Mouse (Mus musculus): Measurements from ENCODE around the gene Rreb1. TPM values are rescaled to one million over a fixed set of nuclear protein-coding genes. Genes with fewer than 3 reads are reported as not detected.
A peak's percentile ranks its signal among the peaks of the same experiment; 100 is the strongest.

Gene Rreb1
- polyA plus RNA-seq, 1 experiment from 2014 or later = 14.3 TPM

GRCm38 (mm10) chr13:37941950-37942886 is 164.0 kb downstream of the Rreb1 start:
- no peaks in the 10 kb centered on the region for H3K27me3 ChIP-seq (ENCODE audit: insufficient read depth, poor library complexity, severe bottlenecking)
- 81% methylated on average over 17 of the region's 17 CpGs for WGBS
- no peaks in the 10 kb centered on the region for H3K9me3 ChIP-seq
- peaks cover 18% of the 10 kb centered on the region for H3K4me1 ChIP-seq
- H3K4me3 ChIP-seq = no peak overlapping the region
- H3K27ac ChIP-seq = no peak overlapping the region
- H3K36me3 ChIP-seq = peaks cover 38% of the 10 kb centered on the region
- no peak for DNase-seq (ENCODE audit: low spot score)

GRCm38 (mm10) chr13:37942887-37943331 is 164.7 kb downstream of the Rreb1 start:
- Histone ChIP-seq H3K27me3 (ENCODE audit: insufficient read depth, poor library complexity, severe bottlenecking) (no peaks in the 10 kb centered on the region), H3K9me3 (no peaks in the 10 kb centered on the region), H3K4me1 (peaks cover 18% of the 10 kb centered on the region), H3K4me3 (no peak overlapping the region), H3K36me3 (peaks cover 43% of the 10 kb centered on the region), H3K27ac (no peak overlapping the region; the same call in 1 of the 2 replicates)
- no peak for DNase-seq (ENCODE audit: low spot score)
- WGBS = 80% methylated on average over 4 of the region's 4 CpGs

DNA sequence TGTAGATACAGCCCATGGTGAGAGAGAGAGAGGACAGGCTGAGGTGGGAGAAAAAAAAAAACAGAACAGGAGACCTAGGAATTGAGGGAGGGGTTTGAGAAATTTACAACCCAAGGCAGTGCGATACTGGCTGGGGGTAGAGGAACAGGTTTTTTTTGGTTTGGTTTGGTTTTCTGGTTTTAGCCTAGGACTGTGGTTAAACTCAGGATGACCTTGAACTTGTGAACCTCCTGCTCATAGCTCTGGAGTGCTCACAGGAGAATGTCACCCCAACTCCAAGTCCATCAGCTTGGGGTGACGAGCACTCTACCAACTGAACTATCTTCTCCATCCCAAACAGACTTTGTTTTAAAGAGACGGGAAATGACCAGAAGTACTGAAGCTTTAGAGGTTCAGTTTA is 165.3 kb downstream of the Rreb1 start:
- no peak overlapping the region for H3K4me3 ChIP-seq
- H3K9me3 ChIP-seq = no peaks in the 10 kb centered on the region
- peaks cover 44% of the 10 kb centered on the region for H3K36me3 ChIP-seq
- H3K27ac ChIP-seq = no peak overlapping the region
- no peaks in the 10 kb centered on the region for H3K27me3 ChIP-seq (ENCODE audit: insufficient read depth, poor library complexity, severe bottlenecking)
- 81% methylated on average over 3 of the region's 3 CpGs for whole genome bisulfite sequencing
- no peak for DNase-seq (ENCODE audit: low spot score)
- peaks cover 18% of the 10 kb centered on the region for H3K4me1 ChIP-seq

- Histone ChIP-seq H3K4me1 (peaks cover 18% of the 10 kb centered on the region), H3K4me3 (no peak overlapping the region), H3K9me3 (no peaks in the 10 kb centered on the region), H3K36me3 (peaks cover 44% of the 10 kb centered on the region), H3K27me3 (ENCODE audit: insufficient read depth, poor library complexity, severe bottlenecking) (no peaks in the 10 kb centered on the region), H3K27ac (no peak overlapping the region)
- DNase-seq (ENCODE audit: low spot score) = no peak
- WGBS = 79% methylated on average over 1 of the region's 1 CpGs
Observed at GRCm38 (mm10) chr13:37944306-37944705, 166.1 kb downstream of the Rreb1 start.

DNA sequence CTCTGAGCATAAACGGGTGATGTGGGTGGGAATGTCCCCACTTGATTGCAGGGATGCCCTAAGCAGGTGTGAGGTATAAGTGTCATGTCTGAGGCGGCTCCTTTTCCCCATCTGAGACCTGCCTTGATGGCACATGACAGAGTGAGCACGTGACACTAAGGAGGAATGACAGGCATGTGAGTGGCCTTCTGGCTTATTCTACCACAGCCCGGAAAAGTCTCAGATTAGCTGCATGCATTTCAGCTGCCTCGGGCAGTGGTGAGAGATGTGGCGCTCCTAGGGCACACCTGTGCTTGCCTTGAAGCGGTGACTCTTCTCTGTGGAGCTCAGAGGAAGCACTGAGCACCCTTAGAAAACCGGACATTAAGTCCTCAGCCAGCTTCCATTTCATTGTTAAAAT is 167.2 kb downstream of the Rreb1 start:
- WGBS = 53% methylated on average over 8 of the region's 8 CpGs
- Histone ChIP-seq H3K27ac (0 out of 2 replicates have a peak overlapping the region, but pooled peaks have one; percentile 16), H3K9me3 (no peaks in the 10 kb centered on the region), H3K4me1 (peaks cover 18% of the 10 kb centered on the region), H3K4me3 (no peak overlapping the region), H3K36me3 (peaks cover 53% of the 10 kb centered on the region), H3K27me3 (ENCODE audit: insufficient read depth, poor library complexity, severe bottlenecking) (no peaks in the 10 kb centered on the region)
- no peak for DNase-seq (ENCODE audit: low spot score)

- 24% methylated on average over 6 of the region's 6 CpGs for WGBS
- Histone ChIP-seq H3K9me3 (no peaks in the 10 kb centered on the region), H3K27ac (0 out of 2 replicates have a peak overlapping the region, but pooled peaks have one; percentile 8), H3K27me3 (ENCODE audit: insufficient read depth, poor library complexity, severe bottlenecking) (no peaks in the 10 kb centered on the region), H3K4me3 (no peak overlapping the region), H3K36me3 (peaks cover 52% of the 10 kb centered on the region), H3K4me1 (peaks cover 18% of the 10 kb centered on the region)
- DNase-seq (ENCODE audit: low spot score) = peak; percentile 90
Observed at GRCm38 (mm10) chr13:37946734-37947133, 168.5 kb downstream of the Rreb1 start.

- H3K27ac ChIP-seq = no peak overlapping the region
- no peak overlapping the region for H3K4me3 ChIP-seq
- 73% methylated on average over 6 of the region's 6 CpGs for WGBS
- no peaks in the 10 kb centered on the region for H3K4me1 ChIP-seq
- H3K27me3 ChIP-seq (ENCODE audit: insufficient read depth, poor library complexity, severe bottlenecking) = no peaks in the 10 kb centered on the region
- H3K36me3 ChIP-seq = peaks cover 33% of the 10 kb centered on the region
- DNase-seq (ENCODE audit: low spot score) = no peak
- H3K9me3 ChIP-seq = no peaks in the 10 kb centered on the region
Observed at GRCm38 (mm10) chr13:37952981-37953380, 174.8 kb downstream of the Rreb1 start.

- H3K36me3 ChIP-seq = peaks cover 20% of the 10 kb centered on the region
- H3K27me3 ChIP-seq (ENCODE audit: insufficient read depth, poor library complexity, severe bottlenecking) = no peaks in the 10 kb centered on the region
- H3K4me3 ChIP-seq = no peak overlapping the region
- H3K9me3 ChIP-seq = no peaks in the 10 kb centered on the region
- DNase-seq (ENCODE audit: low spot score) = no peak
- WGBS = 87% methylated on average over 1 of the region's 1 CpGs
- peaks cover 3% of the 10 kb centered on the region; the same call in 1 of the 2 replicates for H3K4me1 ChIP-seq
- H3K27ac ChIP-seq = no peak overlapping the region
Observed at GRCm38 (mm10) chr13:37954318-37954717, 176.1 kb downstream of the Rreb1 start.

DNA sequence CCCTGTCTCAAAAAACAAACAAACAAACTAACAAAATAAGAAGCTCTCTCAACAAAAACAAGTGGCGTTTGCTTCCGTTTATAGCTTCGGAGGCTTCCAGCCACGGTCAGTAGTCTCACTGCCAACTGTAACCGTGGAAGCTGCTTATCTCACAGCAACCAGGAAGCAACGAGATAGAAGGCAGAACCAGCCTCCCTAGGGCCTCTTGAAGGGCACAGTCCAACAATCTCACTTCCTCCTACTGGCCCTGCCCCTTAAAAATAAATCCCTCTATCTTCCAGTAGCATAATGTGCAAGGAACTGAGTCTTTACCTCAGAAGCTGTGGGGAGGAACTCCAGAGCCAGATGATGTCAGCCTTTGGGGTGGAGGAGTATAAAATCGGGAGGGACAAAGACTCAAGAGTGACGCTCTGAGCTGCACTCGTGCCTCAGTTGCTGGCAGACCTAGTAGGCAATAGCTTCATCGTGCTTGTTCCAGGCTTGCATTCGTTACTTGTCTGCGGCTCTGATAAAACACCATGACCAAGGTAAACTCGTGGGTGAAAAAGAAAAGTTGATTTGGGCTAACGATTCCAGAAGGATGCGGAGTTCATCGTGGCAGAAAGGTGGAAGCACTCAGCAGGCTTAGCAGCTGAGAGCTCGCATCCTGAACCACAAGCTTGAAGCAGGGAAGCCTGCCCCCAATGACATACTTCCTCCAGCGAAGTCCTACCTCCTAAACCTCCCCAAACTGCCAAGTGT is 180.5 kb downstream of the Rreb1 start:
- Histone ChIP-seq H3K27me3 (ENCODE audit: insufficient read depth, poor library complexity, severe bottlenecking) (no peaks in the 10 kb centered on the region), H3K4me3 (no peak overlapping the region), H3K9me3 (no peaks in the 10 kb centered on the region), H3K27ac (0 out of 2 replicates have a peak overlapping the region, but pooled peaks have one; percentile 7), H3K36me3 (no peaks in the 10 kb centered on the region), H3K4me1 (peaks cover 6% of the 10 kb centered on the region)
- WGBS = 77% methylated on average over 18 of the region's 18 CpGs
- DNase-seq (ENCODE audit: low spot score) = peak; percentile 73

DNA sequence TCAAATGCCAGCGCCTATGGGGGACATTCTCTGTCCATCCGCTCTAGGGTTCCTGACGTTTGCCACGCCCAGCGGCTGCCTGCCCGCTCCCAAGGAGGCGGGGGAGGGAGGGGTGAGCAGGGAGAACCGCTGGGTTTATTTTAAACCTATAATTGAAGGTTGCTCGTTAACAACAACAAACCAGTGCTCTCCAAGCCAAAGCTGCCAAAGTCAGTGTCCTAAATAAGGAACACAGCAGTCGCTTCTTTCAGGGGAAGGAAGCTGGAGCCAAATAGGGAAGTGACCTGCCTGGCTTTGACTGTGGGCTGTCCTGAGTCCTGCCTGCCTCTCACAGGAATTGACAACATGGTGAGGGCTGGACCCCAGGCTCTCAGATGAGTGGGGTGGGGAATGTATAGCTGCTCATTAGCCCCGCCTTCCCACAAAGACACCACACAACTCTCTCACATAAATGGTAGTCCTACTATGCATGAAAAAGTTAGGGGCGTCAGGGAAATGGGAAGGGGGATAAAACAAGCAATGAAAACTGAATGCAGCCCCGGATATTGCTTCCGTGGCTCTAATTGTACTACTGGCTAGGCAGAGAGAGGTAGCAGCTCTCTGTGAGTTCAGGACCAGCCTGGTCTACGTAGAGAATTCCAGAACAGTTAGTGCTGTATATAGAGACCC is 181.2 kb downstream of the Rreb1 start:
- Histone ChIP-seq H3K36me3 (no peaks in the 10 kb centered on the region), H3K27me3 (ENCODE audit: insufficient read depth, poor library complexity, severe bottlenecking) (no peaks in the 10 kb centered on the region), H3K4me3 (no peak overlapping the region), H3K9me3 (no peaks in the 10 kb centered on the region), H3K4me1 (peaks cover 13% of the 10 kb centered on the region), H3K27ac (0 out of 2 replicates have a peak overlapping the region, but pooled peaks have one; percentile 7)
- DNase-seq (ENCODE audit: low spot score) = no peak
- 74% methylated on average over 15 of the region's 15 CpGs for WGBS

DNA sequence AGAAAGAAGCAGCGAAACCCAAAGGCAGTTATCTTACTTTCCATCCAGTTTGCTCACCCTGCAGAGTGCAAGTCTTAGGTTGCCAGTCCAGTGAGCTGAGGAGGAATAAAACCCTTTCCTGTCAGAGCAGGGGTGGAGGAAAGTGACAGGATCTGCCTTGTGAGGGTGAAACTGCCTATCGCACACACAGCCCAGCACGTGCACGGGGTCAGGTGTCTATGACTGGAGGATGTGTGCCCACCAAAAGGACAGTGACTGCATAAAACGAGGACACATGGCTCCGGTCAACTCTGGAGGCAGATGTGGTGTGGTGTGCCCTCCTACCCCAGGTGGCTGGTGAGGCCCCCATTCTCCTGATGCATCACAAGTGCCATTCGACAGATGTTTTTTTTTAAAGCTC is 181.7 kb downstream of the Rreb1 start:
- Histone ChIP-seq H3K27me3 (ENCODE audit: insufficient read depth, poor library complexity, severe bottlenecking) (no peaks in the 10 kb centered on the region), H3K4me1 (peaks cover 18% of the 10 kb centered on the region), H3K9me3 (no peaks in the 10 kb centered on the region), H3K36me3 (no peaks in the 10 kb centered on the region), H3K27ac (no peak overlapping the region), H3K4me3 (no peak overlapping the region)
- 88% methylated on average over 7 of the region's 7 CpGs for WGBS
- no peak for DNase-seq (ENCODE audit: low spot score)

- Histone ChIP-seq H3K36me3 (no peaks in the 10 kb centered on the region), H3K27me3 (ENCODE audit: insufficient read depth, poor library complexity, severe bottlenecking) (no peaks in the 10 kb centered on the region), H3K9me3 (no peaks in the 10 kb centered on the region), H3K4me3 (no peak overlapping the region), H3K27ac (no peak overlapping the region), H3K4me1 (peaks cover 44% of the 10 kb centered on the region)
- WGBS = 79% methylated on average over 9 of the region's 9 CpGs
- no peak for DNase-seq (ENCODE audit: low spot score)
Observed at GRCm38 (mm10) chr13:37962541-37962940, 184.3 kb downstream of the Rreb1 start.
